Mouse (Mus musculus) MEL (cell line): ENCODE measurements around the gene Bbs5. TPM values are rescaled to one million over a fixed set of nuclear protein-coding genes. Genes with fewer than 3 reads are reported as not detected.

Experiments used
- DNase-seq: peaks from one replicate; pipeline ENCODE4 v3.0.0; 2011; ENCODE audit warnings: low read depth, low spot score
- H3K27ac ChIP-seq: 2 replicates; pipeline ENCODE4 v1.5.1; 2012; ENCODE audit warnings: low read depth, mild to moderate bottlenecking, control low read depth, low read length, moderate library complexity; ENCODE audit not compliant: control insufficient read depth
- H3K27me3 ChIP-seq, 2 experiments: fragments of 150-350 bp in 1 of 2; sonication (generic) in 1 of 2; 2 replicates each; pipeline ENCODE4 v1.6.1; 2012; ENCODE audit warnings: low read length in 2 of 2, mild to moderate bottlenecking in 2 of 2, improper control_type of control experiment in 1 of 2, moderate library complexity in 1 of 2; ENCODE audit not compliant: insufficient read depth in 2 of 2, control insufficient read depth in 1 of 2
- H3K36me3 ChIP-seq, 2 experiments: 2 replicates each; pipeline ENCODE4 v1.6.1; 2012 to 2014; ENCODE audit warnings: low read length in 2 of 2, improper control_type of control experiment in 1 of 2, inconsistent platforms in 1 of 2, mild to moderate bottlenecking in 1 of 2; ENCODE audit not compliant: insufficient read depth in 2 of 2, control insufficient read depth in 1 of 2
- H3K4me1 ChIP-seq, 2 experiments: fragments of 150-350 bp in 1 of 2; sonication (generic) in 1 of 2; 2 replicates each; pipeline ENCODE4 v1.6.1; 2012; ENCODE audit warnings: low read length in 2 of 2, improper control_type of control experiment in 1 of 2, mild to moderate bottlenecking in 1 of 2; ENCODE audit not compliant: insufficient read depth in 2 of 2, control insufficient read depth in 1 of 2
- H3K4me3 ChIP-seq, 2 experiments: fragments of 150-350 bp in 1 of 2; sonication (generic) in 1 of 2; 2 replicates each; pipeline ENCODE4 v1.5.1; 2012; ENCODE audit warnings: low read depth in 2 of 2, low read length in 2 of 2, mild to moderate bottlenecking in 2 of 2, moderate library complexity in 2 of 2, control low read depth in 1 of 2, improper control_type of control experiment in 1 of 2; ENCODE audit not compliant: control insufficient read depth in 1 of 2, insufficient read depth in 1 of 2
- H3K79me2 ChIP-seq: 2 replicates; pipeline ENCODE4 v1.6.1; 2012; ENCODE audit warnings: mild to moderate bottlenecking, low read length, moderate library complexity; ENCODE audit not compliant: control insufficient read depth, poor library complexity, insufficient read depth
- H3K9ac ChIP-seq: 2 replicates; pipeline ENCODE4 v1.6.1; 2012; ENCODE audit warnings: low read depth, mild to moderate bottlenecking, control low read depth, low read length, moderate library complexity; ENCODE audit not compliant: control insufficient read depth, poor library complexity, severe bottlenecking
- H3K9me3 ChIP-seq: fragments of 150-350 bp; sonication (generic); replicated peaks from 2 replicates; pipeline ENCODE4 v1.6.1; 2012; ENCODE audit warnings: mild to moderate bottlenecking, low read length, improper control_type of control experiment, moderate library complexity; ENCODE audit not compliant: insufficient read depth
- BHLHE40 ChIP-seq: IDR thresholded peaks from 2 replicates; pipeline ENCODE4 v1.6.1; 2012; ENCODE audit warnings: low read depth, mild to moderate bottlenecking, inconsistent platforms, low read length, improper control_type of control experiment, borderline replicate concordance
- CHD1 ChIP-seq: IDR thresholded peaks from 2 replicates; pipeline ENCODE4 v1.6.1; 2012; ENCODE audit warnings: low read depth, mild to moderate bottlenecking, inconsistent platforms, low read length, improper control_type of control experiment
- ELF1 ChIP-seq: IDR thresholded peaks from 2 replicates; pipeline ENCODE4 v1.6.1; 2014; ENCODE audit warnings: low read depth, mild to moderate bottlenecking, inconsistent platforms, low read length, improper control_type of control experiment, moderate library complexity
- MAX ChIP-seq: IDR thresholded peaks from 2 replicates; pipeline ENCODE4 v1.6.1; 2011; ENCODE audit warnings: low read length, improper control_type of control experiment
- NELFE ChIP-seq: IDR thresholded peaks from 2 replicates; pipeline ENCODE4 v1.6.1; 2011; ENCODE audit warnings: low read depth, low read length, improper control_type of control experiment
- NRF1 ChIP-seq: IDR thresholded peaks from 2 replicates; pipeline ENCODE4 v1.6.1; 2014; ENCODE audit warnings: low read depth, mild to moderate bottlenecking, inconsistent platforms, low read length, improper control_type of control experiment, moderate library complexity; ENCODE audit not compliant: poor library complexity, insufficient read depth, severe bottlenecking
- POLR2A ChIP-seq, 2 experiments: IDR thresholded peaks; 2 replicates each; pipeline ENCODE4 v1.6.1; 2011 to 2012; ENCODE audit warnings: low read length in 2 of 2, mild to moderate bottlenecking in 2 of 2, control low read depth in 1 of 2, improper control_type of control experiment in 1 of 2, low read depth in 1 of 2, moderate library complexity in 1 of 2; ENCODE audit not compliant: control insufficient read depth in 1 of 2, insufficient read depth in 1 of 2, poor library complexity in 1 of 2
- POLR2AphosphoS5 ChIP-seq: IDR thresholded peaks from 2 replicates; pipeline ENCODE4 v1.6.1; 2012; ENCODE audit warnings: low read depth, borderline replicate concordance, mild to moderate bottlenecking, inconsistent platforms, low read length, moderate library complexity, mixed read lengths
- RAD21 ChIP-seq: IDR thresholded peaks from 2 replicates; pipeline ENCODE4 v1.6.1; 2011; ENCODE audit warnings: mild to moderate bottlenecking, low read depth, low read length, improper control_type of control experiment
- RCOR1 ChIP-seq: IDR thresholded peaks from 2 replicates; pipeline ENCODE4 v1.6.1; 2012; ENCODE audit warnings: low read depth, mild to moderate bottlenecking, inconsistent platforms, low read length, improper control_type of control experiment
- USF1 ChIP-seq: IDR thresholded peaks from 2 replicates; pipeline ENCODE4 v1.6.1; 2014; ENCODE audit warnings: low read depth, mild to moderate bottlenecking, inconsistent platforms, low read length, improper control_type of control experiment, moderate library complexity
- ZKSCAN1 ChIP-seq: IDR thresholded peaks from 2 replicates; pipeline ENCODE4 v1.6.1; 2012; ENCODE audit warnings: low read depth, mild to moderate bottlenecking, inconsistent platforms, low read length, improper control_type of control experiment, moderate library complexity
- polyA plus RNA-seq, 2 experiments: library from polyadenylated mRNA; stranded (reverse) in 1 of 2; unstranded in 1 of 2; fragments of >175 nt in 1 of 2; fragments of >200 nt in 1 of 2; gene quantifications; 2 replicates each; pipeline versions ENCODE4 v1.2.1 to v1.2.4; 2012; ENCODE audit warnings: low replicate concordance in 2 of 2, low read depth in 1 of 2; ENCODE audit not compliant: insufficient read length in 2 of 2, insufficient read depth in 1 of 2, missing spikeins in 1 of 2
- total RNA-seq: library from RNA; depleted of rRNA; stranded (reverse); fragments of 300-350 nt; gene quantifications from 2 replicates; pipeline ENCODE4 v1.2.3, GENCODE M21; 2012; rRNA removed

Gene Bbs5
- total and polyA plus RNA-seq, 3 experiments = 5.4 to 5.7 TPM; not detected in 1

DNA sequence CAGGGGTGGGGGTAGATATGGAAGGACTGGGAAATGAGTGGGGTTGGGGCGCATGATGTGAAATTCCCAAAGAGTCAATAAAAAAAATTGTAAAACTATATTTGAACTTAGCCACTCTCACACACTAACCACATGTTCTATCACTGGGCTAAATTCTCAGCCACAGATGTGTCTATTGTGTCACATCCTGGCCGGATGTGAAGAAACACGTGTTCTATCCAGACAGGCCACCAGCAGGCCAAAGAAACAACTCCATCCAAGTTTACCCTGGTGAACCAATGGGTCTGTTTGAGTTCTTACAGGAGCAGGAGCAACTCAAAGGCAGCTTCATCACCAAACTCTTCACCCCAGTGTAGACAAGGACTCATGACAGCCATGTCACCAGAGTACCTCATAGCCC is 69.5 kb downstream of the Bbs5 start:
- H3K4me3 ChIP-seq = no peak overlapping the region
- H3K4me1 ChIP-seq = no peaks in the 10 kb centered on the region
- peaks cover 8 to 21% of the 10 kb centered on the region in 2 experiments for H3K27me3 ChIP-seq
- H3K9ac ChIP-seq = no peak overlapping the region
- DNase-seq = no peak
- TF ChIP-seq POLR2AphosphoS5 = no peak
- no peak for TF ChIP-seq NELFE
- no peak for TF ChIP-seq RAD21
- TF ChIP-seq USF1 = no peak
- no peak for TF ChIP-seq CHD1
- TF ChIP-seq RCOR1 = no peak
- no peak for TF ChIP-seq MAX
- no peak for TF ChIP-seq NRF1
- no peak for TF ChIP-seq ELF1
- TF ChIP-seq BHLHE40 = no peak
- no peak for TF ChIP-seq ZKSCAN1
- TF ChIP-seq POLR2A (IDR thresholded peaks at IDR 0.05; ENCODE audit: control insufficient read depth in 1 of 2, insufficient read depth in 1 of 2, low read depth in 1 of 2, low read length in 2 of 2, poor library complexity in 1 of 2) = no peak
- H3K79me2 ChIP-seq = peaks cover 2% of the 10 kb centered on the region; the same call in 1 of the 2 replicates
- H3K9me3 ChIP-seq = no peaks in the 10 kb centered on the region
- no peak overlapping the region for H3K27ac ChIP-seq
- H3K36me3 ChIP-seq = peaks cover 0 to 6% of the 10 kb centered on the region in 2 experiments; a peak in 2 of 4 replicates

Other genes starting within 250 kb of the Bbs5 start
- not detected in 2 replicates for gene Lrp2, start 61.1 kb upstream of the Bbs5 start, total RNA-seq
- under 1 TPM in 1 of 2 experiments, not detected in 1; 0.01 TPM for gene Lrp2, start 61.1 kb upstream of the Bbs5 start, polyA plus RNA-seq
- 0.10 and 0.12 TPM in 2 replicates for gene Klhl41, start 22.9 kb downstream of the Bbs5 start, total RNA-seq
- gene Klhl41, start 22.9 kb downstream of the Bbs5 start, polyA plus RNA-seq = under 1 TPM in 1 of 2 experiments, not detected in 1; 0.04 TPM
- 8.9 and 9.8 TPM in 2 replicates for gene Fastkd1, start 66.3 kb downstream of the Bbs5 start, total RNA-seq
- gene Fastkd1, start 66.3 kb downstream of the Bbs5 start, polyA plus RNA-seq = 10 to 100 TPM in 1 of 2 experiments, not detected in 1; 15.7 TPM
- gene Ppig, start 75.4 kb downstream of the Bbs5 start, total RNA-seq = 12.5 and 13.5 TPM in 2 replicates
- 100 to 1,000 TPM; 115 to 132 TPM for gene Ppig, start 75.4 kb downstream of the Bbs5 start, polyA plus RNA-seq
- 0.85 and 1.1 TPM in 2 replicates for gene Ccdc173, start 142.4 kb downstream of the Bbs5 start, total RNA-seq
- gene Ccdc173, start 142.4 kb downstream of the Bbs5 start, polyA plus RNA-seq = 1 to 10 TPM in 1 of 2 experiments, not detected in 1; 1.9 TPM
- gene Phospho2, start 142.5 kb downstream of the Bbs5 start, total RNA-seq = 11.8 and 13.2 TPM in 2 replicates
- gene Phospho2, start 142.5 kb downstream of the Bbs5 start, polyA plus RNA-seq = 10 to 100 TPM in 1 of 2 experiments, not detected in 1; 13.2 TPM
- 24.8 and 27.6 TPM in 2 replicates for gene Klhl23, start 174.8 kb downstream of the Bbs5 start, total RNA-seq
- gene Klhl23, start 174.8 kb downstream of the Bbs5 start, polyA plus RNA-seq = 100 to 1,000 TPM in 1 of 2 experiments, 10 to 100 TPM in 1; 31.4 to 238 TPM
- gene Ssb, start 214.4 kb downstream of the Bbs5 start, total RNA-seq = 219 and 221 TPM in 2 replicates
- 1,000 to 10,000 TPM in 1 of 2 experiments, 100 to 1,000 TPM in 1; 357 to 1,377 TPM for gene Ssb, start 214.4 kb downstream of the Bbs5 start, polyA plus RNA-seq
- gene Mettl5, start 238.4 kb downstream of the Bbs5 start, total RNA-seq = 27.5 and 32.3 TPM in 2 replicates
- gene Mettl5, start 238.4 kb downstream of the Bbs5 start, polyA plus RNA-seq = 10 to 100 TPM in 1 of 2 experiments, not detected in 1; 29.2 TPM